Mouse (Mus musculus): ENCODE data around the gene Ltc4s. TPM values are rescaled to one million over a fixed set of nuclear protein-coding genes. Genes with fewer than 3 reads are reported as not detected.

The Ltc4s gene
- polyA plus RNA-seq, 1 experiment from 2014 or later = 1.3 TPM

DNA sequence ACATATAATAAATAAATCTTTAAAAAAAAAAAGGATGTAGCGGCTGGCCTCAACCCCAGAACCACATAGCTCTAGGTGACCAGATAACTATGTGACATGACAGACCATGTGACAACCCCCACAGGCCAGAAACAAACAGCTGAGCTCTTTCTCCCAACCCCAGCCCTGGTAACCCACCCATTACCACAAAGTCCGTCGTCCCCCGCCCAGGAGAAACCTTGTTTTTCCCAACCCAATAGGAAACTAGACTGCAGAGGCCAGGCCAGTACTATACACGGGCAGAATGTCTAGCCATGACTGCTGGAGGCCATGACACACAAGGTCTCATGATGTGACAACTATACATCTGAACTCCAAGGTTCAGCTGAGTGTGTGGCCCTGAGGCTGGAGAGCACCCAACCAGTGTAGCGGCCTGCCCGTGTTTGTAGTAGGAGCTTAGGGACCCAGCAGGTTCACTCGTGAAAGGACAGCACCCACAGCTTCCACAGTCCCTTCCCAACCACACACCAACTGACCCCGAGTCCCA, 35.1 kb downstream of the Ltc4s start:
- no peak overlapping the region for H3K4me2 ChIP-seq (replicated peaks)
- no peaks in the 10 kb centered on the region for H3K9me3 ChIP-seq (replicated peaks)
- H3K4me3 ChIP-seq = no peak overlapping the region
- peaks cover 3% of the 10 kb centered on the region; the same call in 1 of the 2 replicates for H3K4me1 ChIP-seq
- H3K36me3 ChIP-seq = peaks cover 95% of the 10 kb centered on the region
- H3K27me3 ChIP-seq = no peaks in the 10 kb centered on the region
- no peak overlapping the region for H3K27ac ChIP-seq
- no peak for ATAC-seq (ENCODE audit: low FRiP score)
- H3K9ac ChIP-seq = no peak overlapping the region
- WGBS = 92% methylated on average over 9 of the region's 9 CpGs

DNA sequence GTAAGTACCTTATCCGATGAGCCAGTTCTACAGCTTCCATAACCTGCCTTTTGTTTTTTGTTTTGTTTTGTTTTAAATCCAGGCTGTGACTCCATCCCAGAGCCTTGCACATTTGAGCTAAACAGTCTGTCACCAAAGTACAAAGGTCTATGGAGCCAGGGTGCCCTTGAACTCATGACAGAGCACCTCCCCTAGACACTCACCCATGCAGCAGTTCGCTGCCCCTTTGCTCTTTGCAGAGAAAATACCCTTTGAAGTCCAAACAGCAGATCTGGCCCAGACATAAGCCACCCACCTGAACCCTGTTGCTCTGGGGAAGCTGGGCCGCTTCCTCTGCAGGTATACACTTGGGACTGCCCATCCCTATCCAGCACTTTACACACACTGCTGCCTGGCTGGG, 36.8 kb downstream of the Ltc4s start:
- WGBS = 94% methylated on average over 3 of the region's 3 CpGs
- Histone ChIP-seq H3K4me1 (no peaks in the 10 kb centered on the region), H3K27ac (no peak overlapping the region), H3K4me3 (no peak overlapping the region), H3K27me3 (no peaks in the 10 kb centered on the region), H3K4me2 (replicated peaks) (no peak overlapping the region), H3K9ac (no peak overlapping the region), H3K9me3 (replicated peaks) (no peaks in the 10 kb centered on the region), H3K36me3 (peaks cover 92% of the 10 kb centered on the region)
- no peak for ATAC-seq (ENCODE audit: low FRiP score)

DNA sequence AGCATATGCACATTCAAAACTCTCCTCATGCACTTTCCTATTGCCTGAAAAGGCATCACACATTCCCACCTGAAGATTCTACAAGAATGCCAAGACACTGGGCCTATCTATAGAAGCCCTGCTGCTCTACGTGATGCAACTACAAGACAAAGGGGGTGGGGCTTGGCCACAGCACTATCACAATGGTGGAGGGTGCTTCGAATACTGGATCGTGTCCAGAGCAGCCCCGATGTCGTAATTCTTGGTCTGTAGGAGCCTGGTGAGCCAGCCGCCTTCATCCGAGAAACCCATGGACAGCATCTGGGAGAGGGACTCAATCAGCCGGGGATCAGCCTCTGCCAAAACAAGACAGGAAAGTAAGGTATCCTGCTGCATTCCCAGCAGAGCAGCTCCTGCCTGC, 37.8 kb downstream of the Ltc4s start:
- no peak overlapping the region for H3K4me2 ChIP-seq (replicated peaks)
- no peaks in the 10 kb centered on the region for H3K9me3 ChIP-seq (replicated peaks)
- no peak overlapping the region for H3K9ac ChIP-seq
- H3K4me1 ChIP-seq = no peaks in the 10 kb centered on the region
- no peaks in the 10 kb centered on the region for H3K27me3 ChIP-seq
- ATAC-seq (ENCODE audit: low FRiP score) = no peak
- no peak overlapping the region for H3K4me3 ChIP-seq
- 89% methylated on average over 8 of the region's 8 CpGs for WGBS
- H3K27ac ChIP-seq = no peak overlapping the region
- H3K36me3 ChIP-seq = peaks cover 82% of the 10 kb centered on the region

DNA sequence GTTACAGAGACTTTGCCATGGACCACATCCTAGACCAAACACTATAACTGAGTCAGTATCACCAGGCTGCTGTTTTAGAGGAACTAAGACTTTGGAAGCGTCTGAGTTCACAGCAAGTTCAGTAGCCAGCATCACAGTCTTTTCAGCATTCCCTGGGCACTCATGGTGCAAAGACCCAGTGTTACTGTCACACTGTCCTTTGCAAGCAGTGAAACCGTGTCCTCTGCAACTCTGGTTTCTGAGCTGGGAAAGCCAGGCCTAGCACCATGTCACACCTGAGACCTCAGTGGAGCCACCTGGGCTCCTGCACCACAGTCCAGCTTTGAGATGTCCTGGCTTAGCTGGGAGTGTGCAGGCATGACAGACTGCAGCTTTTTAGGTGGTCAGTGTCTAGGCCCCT, 39.5 kb downstream of the Ltc4s start:
- Histone ChIP-seq H3K4me1 (no peaks in the 10 kb centered on the region), H3K36me3 (peaks cover 69% of the 10 kb centered on the region), H3K9me3 (replicated peaks) (no peaks in the 10 kb centered on the region), H3K9ac (no peak overlapping the region), H3K4me2 (replicated peaks) (no peak overlapping the region), H3K27me3 (no peaks in the 10 kb centered on the region), H3K4me3 (no peak overlapping the region), H3K27ac (no peak overlapping the region)
- 95% methylated on average over 2 of the region's 2 CpGs for WGBS
- no peak for ATAC-seq (ENCODE audit: low FRiP score)

DNA sequence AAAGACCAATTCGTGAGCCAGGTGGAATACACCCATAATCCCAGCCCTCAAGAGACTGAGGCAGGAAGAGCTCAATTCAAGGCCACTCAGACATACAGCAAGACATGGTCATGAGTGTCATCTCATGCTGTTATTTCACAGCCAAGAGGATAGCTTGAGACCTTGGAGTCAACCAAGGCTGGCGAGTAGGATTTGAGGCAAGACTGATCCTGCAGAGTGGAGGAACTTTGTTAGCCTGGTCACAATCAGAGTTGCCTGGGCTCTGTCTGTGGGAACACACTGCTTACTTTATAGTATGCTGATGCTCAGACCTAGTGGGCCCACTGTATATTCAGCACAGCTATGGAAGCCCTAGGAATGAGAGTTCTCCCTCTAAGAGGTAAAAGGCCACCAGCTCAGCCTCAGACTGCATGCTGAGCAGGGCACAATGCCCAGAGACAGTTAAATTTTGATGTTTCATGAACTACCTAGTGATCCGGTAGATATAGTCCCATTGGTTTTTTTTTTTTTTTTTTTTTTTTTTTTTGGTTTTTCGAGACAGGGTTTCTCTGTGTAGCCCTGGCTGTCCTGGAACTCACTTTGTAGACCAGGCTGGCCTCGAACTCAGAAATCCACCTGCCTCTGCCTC, 40.1 kb downstream of the Ltc4s start:
- 93% methylated on average over 4 of the region's 5 CpGs for WGBS
- Histone ChIP-seq H3K4me2 (replicated peaks) (no peak overlapping the region), H3K4me1 (no peaks in the 10 kb centered on the region), H3K9me3 (replicated peaks) (no peaks in the 10 kb centered on the region), H3K4me3 (no peak overlapping the region), H3K9ac (no peak overlapping the region), H3K27ac (no peak overlapping the region), H3K27me3 (no peaks in the 10 kb centered on the region), H3K36me3 (peaks cover 65% of the 10 kb centered on the region)
- ATAC-seq (ENCODE audit: low FRiP score) = no peak

DNA sequence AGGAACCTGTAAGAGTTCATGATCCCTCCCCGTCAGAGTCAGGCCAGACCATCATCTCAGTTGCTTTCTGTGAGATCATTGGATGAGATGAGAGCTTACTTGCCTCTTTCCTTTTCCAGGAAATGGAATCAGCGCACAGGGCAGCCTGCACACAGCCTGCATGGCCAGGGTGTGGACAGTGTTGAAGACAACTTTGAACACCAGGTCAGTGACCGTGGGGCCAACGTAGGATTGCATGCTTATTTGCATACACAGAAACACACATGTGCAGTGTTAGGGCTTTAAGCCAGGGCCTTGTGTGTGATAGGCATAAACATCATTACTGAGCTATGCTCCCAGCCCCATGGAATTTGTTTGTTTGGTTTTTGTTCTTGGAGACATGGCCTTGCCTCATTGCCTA, 40.9 kb downstream of the Ltc4s start:
- Histone ChIP-seq H3K9me3 (replicated peaks) (no peaks in the 10 kb centered on the region), H3K27me3 (no peaks in the 10 kb centered on the region), H3K9ac (no peak overlapping the region), H3K4me1 (no peaks in the 10 kb centered on the region), H3K4me2 (replicated peaks) (no peak overlapping the region), H3K4me3 (no peak overlapping the region), H3K36me3 (peaks cover 57% of the 10 kb centered on the region), H3K27ac (no peak overlapping the region)
- 95% methylated on average over 4 of the region's 4 CpGs for WGBS
- ATAC-seq (ENCODE audit: low FRiP score) = no peak

DNA sequence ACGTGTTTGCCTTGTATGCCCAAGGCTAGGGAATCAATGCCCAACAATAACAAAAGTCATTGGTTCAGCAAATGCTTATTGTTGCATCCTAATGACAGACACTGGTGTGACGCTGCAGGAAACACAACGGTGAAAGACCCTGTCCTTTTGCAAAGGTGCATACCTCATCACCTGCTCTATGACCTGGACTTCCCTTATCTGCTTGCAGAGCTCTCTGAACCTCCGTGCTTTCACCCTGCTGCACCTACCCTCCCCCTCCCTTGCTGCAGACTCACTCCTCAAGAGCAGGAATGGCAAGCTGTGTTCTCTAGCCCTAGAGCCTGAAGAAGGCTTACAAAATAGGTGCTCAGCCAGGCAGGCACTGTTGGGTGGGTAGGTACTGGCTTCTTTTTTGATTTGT, 43.6 kb downstream of the Ltc4s start:
- no peak for ATAC-seq (ENCODE audit: low FRiP score)
- H3K27ac ChIP-seq = no peak overlapping the region
- H3K27me3 ChIP-seq = no peaks in the 10 kb centered on the region
- 83% methylated on average over 4 of the region's 4 CpGs for WGBS
- no peak overlapping the region for H3K4me2 ChIP-seq (replicated peaks)
- H3K4me1 ChIP-seq = no peaks in the 10 kb centered on the region
- no peak overlapping the region for H3K4me3 ChIP-seq
- H3K9ac ChIP-seq = no peak overlapping the region
- no peaks in the 10 kb centered on the region for H3K9me3 ChIP-seq (replicated peaks)
- peaks cover 30% of the 10 kb centered on the region for H3K36me3 ChIP-seq

DNA sequence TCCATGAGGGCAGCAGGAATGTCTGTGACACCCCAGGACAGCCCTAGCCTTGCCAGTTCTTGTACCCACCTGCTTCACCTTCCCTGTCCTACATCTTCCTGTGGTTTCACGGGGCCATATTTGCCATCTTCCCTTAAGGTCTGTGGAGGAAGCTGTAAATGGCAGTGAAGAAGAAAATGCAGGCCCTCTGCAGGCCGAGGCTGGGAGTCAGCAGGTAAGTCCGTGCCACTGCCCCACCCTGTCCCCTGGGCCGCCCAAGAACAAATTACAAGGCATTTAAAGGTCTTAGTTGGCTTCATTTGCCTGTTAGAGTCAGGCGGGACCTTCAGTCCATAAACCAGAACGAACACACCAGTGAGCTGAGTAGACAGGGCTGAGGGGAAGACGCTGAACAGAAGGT, 44.3 kb downstream of the Ltc4s start:
- Histone ChIP-seq H3K9ac (no peak overlapping the region), H3K27ac (no peak overlapping the region), H3K36me3 (peaks cover 22% of the 10 kb centered on the region), H3K4me2 (replicated peaks) (no peak overlapping the region), H3K27me3 (no peaks in the 10 kb centered on the region), H3K4me1 (no peaks in the 10 kb centered on the region), H3K9me3 (replicated peaks) (no peaks in the 10 kb centered on the region), H3K4me3 (no peak overlapping the region)
- WGBS = 82% methylated on average over 7 of the region's 7 CpGs
- ATAC-seq (ENCODE audit: low FRiP score) = no peak

DNA sequence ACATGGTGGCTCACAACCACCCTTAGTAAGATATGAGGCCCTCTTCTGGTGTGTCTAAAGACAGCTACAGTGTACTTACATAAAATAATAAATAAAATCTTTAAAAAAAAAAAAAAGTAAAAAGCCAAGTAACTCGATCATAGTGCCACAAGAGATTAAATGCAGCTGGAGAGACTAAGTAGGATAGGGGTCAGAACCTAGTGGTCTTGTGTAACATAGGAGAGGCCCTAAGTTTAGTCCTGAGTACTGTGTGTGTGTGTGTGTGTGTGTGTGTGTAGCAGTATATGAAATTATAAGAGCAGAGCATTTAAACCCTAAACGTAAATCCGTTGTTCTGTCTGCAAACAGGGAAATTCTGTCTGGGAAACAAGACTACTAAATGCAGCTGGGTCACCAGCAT, 46.1 kb downstream of the Ltc4s start:
- Histone ChIP-seq H3K36me3 (peaks cover 15% of the 10 kb centered on the region), H3K9ac (no peak overlapping the region), H3K4me3 (no peak overlapping the region), H3K4me2 (replicated peaks) (no peak overlapping the region), H3K27ac (no peak overlapping the region), H3K27me3 (no peaks in the 10 kb centered on the region), H3K4me1 (no peaks in the 10 kb centered on the region), H3K9me3 (replicated peaks) (no peaks in the 10 kb centered on the region)
- ATAC-seq (ENCODE audit: low FRiP score) = no peak
- WGBS = 90% methylated on average over 3 of the region's 3 CpGs

DNA sequence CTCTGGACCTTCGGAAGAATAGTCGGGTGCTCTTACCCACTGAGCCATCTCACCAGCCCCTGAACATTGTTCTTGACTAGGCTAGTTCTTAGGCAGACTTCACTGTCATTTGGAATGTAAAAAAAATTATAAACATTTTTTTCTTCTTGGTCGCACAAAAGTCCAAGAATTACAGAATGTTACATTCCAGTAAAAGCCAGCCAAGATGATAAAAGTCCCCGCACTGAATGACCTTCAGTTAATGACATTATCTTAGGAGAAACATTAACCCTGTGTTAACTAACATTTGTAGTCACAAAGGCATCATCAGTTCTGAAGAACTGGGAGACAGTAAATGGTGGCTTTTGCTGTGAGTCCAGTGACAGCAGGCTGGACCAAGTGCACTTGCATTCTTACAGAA, 48.1 kb downstream of the Ltc4s start:
- Histone ChIP-seq H3K4me1 (no peaks in the 10 kb centered on the region), H3K27me3 (no peaks in the 10 kb centered on the region), H3K36me3 (0 out of 2 replicates have a peak, but pooled peaks cover 18% of the 10 kb centered on the region), H3K9me3 (replicated peaks) (no peaks in the 10 kb centered on the region), H3K9ac (no peak overlapping the region), H3K4me3 (no peak overlapping the region), H3K27ac (no peak overlapping the region), H3K4me2 (replicated peaks) (no peak overlapping the region)
- 90% methylated on average over 4 of the region's 4 CpGs for WGBS
- ATAC-seq (ENCODE audit: low FRiP score) = no peak

DNA sequence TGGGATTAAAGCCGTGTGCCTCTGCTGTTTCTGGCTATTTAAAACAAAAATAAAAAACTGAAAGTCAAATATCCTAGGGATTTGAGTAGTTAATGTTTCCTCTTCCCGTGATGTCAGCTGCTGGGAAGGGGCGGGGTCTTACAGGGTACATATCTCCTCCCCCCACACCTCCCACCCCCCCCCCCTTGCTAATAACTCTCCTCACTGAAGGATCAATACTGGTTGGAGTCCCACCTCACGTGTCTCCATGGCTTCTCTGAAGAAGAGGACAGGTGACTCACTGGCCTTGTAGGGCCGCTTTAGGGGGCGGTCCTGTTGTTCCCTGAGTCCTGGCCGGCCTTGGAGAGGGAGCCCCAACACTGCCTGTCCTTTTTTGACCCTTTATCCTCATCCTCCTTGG, 49.7 kb downstream of the Ltc4s start:
- Histone ChIP-seq H3K4me1 (no peaks in the 10 kb centered on the region), H3K9ac (no peak overlapping the region), H3K9me3 (replicated peaks) (no peaks in the 10 kb centered on the region), H3K4me2 (replicated peaks) (no peak overlapping the region), H3K36me3 (0 out of 2 replicates have a peak, but pooled peaks cover 14% of the 10 kb centered on the region), H3K27me3 (no peaks in the 10 kb centered on the region), H3K4me3 (no peak overlapping the region), H3K27ac (no peak overlapping the region)
- ATAC-seq (ENCODE audit: low FRiP score) = no peak
- 84% methylated on average over 7 of the region's 7 CpGs for WGBS

Data from hindbrain, embryonic 12.5 days (tissue).